Mouse (Mus musculus): ENCODE measurements around the gene Odf3b. TPM values are rescaled to one million over a fixed set of nuclear protein-coding genes. Genes with fewer than 3 reads are reported as not detected.

Gene Odf3b
- polyA plus RNA-seq, 1 experiment, result 106 TPM

- WGBS, result 71% methylated on average over 10 of the region's 10 CpGs
- Histone ChIP-seq H3K4me1 (ENCODE audit: control insufficient read depth, insufficient read depth, low read length) (no peaks in the 10 kb centered on the region), H3K4me3 (replicated peaks; ENCODE audit: extremely low read depth, low read depth, low read length) (no peak overlapping the region)
- TF ChIP-seq CTCF (IDR thresholded peaks at IDR 0.05; ENCODE audit: insufficient read depth, low read length) (no peak), POLR2A (IDR thresholded peaks at IDR 0.05; ENCODE audit: borderline replicate concordance, extremely low read depth, low read depth, low read length) (no peak)
- DNase-seq, result no peak
Observed at GRCm38 (mm10) chr15:89404831-89405623, 25.9 kb upstream of the Odf3b start.

- no peak for TF ChIP-seq CTCF (IDR thresholded peaks at IDR 0.05; ENCODE audit: insufficient read depth, low read length)
- TF ChIP-seq POLR2A (IDR thresholded peaks at IDR 0.05; ENCODE audit: borderline replicate concordance, extremely low read depth, low read depth, low read length), result no peak
- no peak for DNase-seq
- no peaks in the 10 kb centered on the region for H3K4me1 ChIP-seq (ENCODE audit: control insufficient read depth, insufficient read depth, low read length)
- WGBS, result 88% methylated on average over 1 of the region's 1 CpGs
- no peak overlapping the region for H3K4me3 ChIP-seq (replicated peaks; ENCODE audit: extremely low read depth, low read depth, low read length)
Observed at GRCm38 (mm10) chr15:89402471-89402870, 23.4 kb upstream of the Odf3b start.

GRCm38 (mm10) chr15:89399716-89400115, 20.6 kb upstream of the Odf3b start:
- Histone ChIP-seq H3K4me1 (ENCODE audit: control insufficient read depth, insufficient read depth, low read length) (no peaks in the 10 kb centered on the region), H3K4me3 (replicated peaks; ENCODE audit: extremely low read depth, low read depth, low read length) (no peak overlapping the region)
- DNase-seq, result no peak
- 70% methylated on average over 1 of the region's 1 CpGs for WGBS
- TF ChIP-seq POLR2A (IDR thresholded peaks at IDR 0.05; ENCODE audit: borderline replicate concordance, extremely low read depth, low read depth, low read length) (no peak), CTCF (IDR thresholded peaks at IDR 0.05; ENCODE audit: insufficient read depth, low read length) (no peak)

- WGBS, result 86% methylated on average over 2 of the region's 2 CpGs
- Histone ChIP-seq H3K4me3 (replicated peaks; ENCODE audit: extremely low read depth, low read depth, low read length) (no peak overlapping the region), H3K4me1 (ENCODE audit: control insufficient read depth, insufficient read depth, low read length) (no peaks in the 10 kb centered on the region)
- no peak for TF ChIP-seq CTCF (IDR thresholded peaks at IDR 0.05; ENCODE audit: insufficient read depth, low read length)
- TF ChIP-seq POLR2A (IDR thresholded peaks at IDR 0.05; ENCODE audit: borderline replicate concordance, extremely low read depth, low read depth, low read length), result no peak
- no peak for DNase-seq
Observed at GRCm38 (mm10) chr15:89398146-89398545, 19.1 kb upstream of the Odf3b start.

GRCm38 (mm10) chr15:89396883-89397282, 17.8 kb upstream of the Odf3b start:
- TF ChIP-seq POLR2A (IDR thresholded peaks at IDR 0.05; ENCODE audit: borderline replicate concordance, extremely low read depth, low read depth, low read length) (no peak), CTCF (IDR thresholded peaks at IDR 0.05; ENCODE audit: insufficient read depth, low read length) (no peak)
- DNase-seq, result no peak
- 85% methylated on average over 4 of the region's 4 CpGs for WGBS
- Histone ChIP-seq H3K4me3 (replicated peaks; ENCODE audit: extremely low read depth, low read depth, low read length) (no peak overlapping the region), H3K4me1 (ENCODE audit: control insufficient read depth, insufficient read depth, low read length) (no peaks in the 10 kb centered on the region)

GRCm38 (mm10) chr15:89390081-89390480, 11.0 kb upstream of the Odf3b start:
- no peak for TF ChIP-seq POLR2A (IDR thresholded peaks at IDR 0.05; ENCODE audit: borderline replicate concordance, extremely low read depth, low read depth, low read length)
- no peak for TF ChIP-seq CTCF (IDR thresholded peaks at IDR 0.05; ENCODE audit: insufficient read depth, low read length)
- H3K4me3 ChIP-seq (replicated peaks; ENCODE audit: extremely low read depth, low read depth, low read length), result no peak overlapping the region
- WGBS, result 88% methylated on average over 10 of the region's 10 CpGs
- no peaks in the 10 kb centered on the region for H3K4me1 ChIP-seq (ENCODE audit: control insufficient read depth, insufficient read depth, low read length)
- DNase-seq, result no peak

GRCm38 (mm10) chr15:89387127-89387526, 8.0 kb upstream of the Odf3b start:
- 33% methylated on average over 12 of the region's 12 CpGs for WGBS
- TF ChIP-seq CTCF (IDR thresholded peaks at IDR 0.05; ENCODE audit: insufficient read depth, low read length) (no peak), POLR2A (IDR thresholded peaks at IDR 0.05; ENCODE audit: borderline replicate concordance, extremely low read depth, low read depth, low read length) (no peak)
- no peak for DNase-seq
- H3K4me1 ChIP-seq (ENCODE audit: control insufficient read depth, insufficient read depth, low read length), result no peaks in the 10 kb centered on the region
- H3K4me3 ChIP-seq (replicated peaks; ENCODE audit: extremely low read depth, low read depth, low read length), result no peak overlapping the region

GRCm38 (mm10) chr15:89384617-89385016, 5.5 kb upstream of the Odf3b start, which contains the start of gene Klhdc7b:
Klhdc7b (plus strand) TSS chr15:89384917.
- WGBS, result 84% methylated on average over 7 of the region's 7 CpGs
- no peak for DNase-seq

GRCm38 (mm10) chr15:89379429-89379828, 347 bp upstream of the Odf3b start:
- H3K4me1 ChIP-seq (ENCODE audit: control insufficient read depth, insufficient read depth, low read length), result no peaks in the 10 kb centered on the region
- 19% methylated on average over 10 of the region's 10 CpGs for WGBS
- no peak overlapping the region for H3K4me3 ChIP-seq (replicated peaks; ENCODE audit: extremely low read depth, low read depth, low read length)
- DNase-seq, result no peak
- TF ChIP-seq CTCF (IDR thresholded peaks at IDR 0.05; ENCODE audit: insufficient read depth, low read length) (no peak), POLR2A (IDR thresholded peaks at IDR 0.05; ENCODE audit: borderline replicate concordance, extremely low read depth, low read depth, low read length) (no peak)

More at GRCm38 (mm10) chr15:89384617-89385016, 5.5 kb upstream of the Odf3b start, which contains the start of gene Klhdc7b:
- no peaks in the 10 kb centered on the region for H3K4me1 ChIP-seq (ENCODE audit: control insufficient read depth, insufficient read depth, low read length)
- TF ChIP-seq POLR2A (IDR thresholded peaks at IDR 0.05; ENCODE audit: borderline replicate concordance, extremely low read depth, low read depth, low read length) (no peak), CTCF (IDR thresholded peaks at IDR 0.05; ENCODE audit: insufficient read depth, low read length) (no peak)
- H3K4me3 ChIP-seq (replicated peaks; ENCODE audit: extremely low read depth, low read depth, low read length), result no peak within 1 kb of the TSS
